Mouse (Mus musculus) G1E (cell line): ENCODE measurements around the gene Cmbl.

Experiments used
- CTCF ChIP-seq: IDR thresholded peaks from 2 replicates; pipeline ENCODE4 v1.5.1; 2012; ENCODE audit warnings: low read depth, low read length, inconsistent platforms, mixed read lengths
- GATA1 ChIP-seq: IDR thresholded peaks from 2 replicates; pipeline ENCODE4 v1.6.1; 2012; ENCODE audit warnings: borderline replicate concordance, low read length, inconsistent platforms, mixed read lengths
- TAL1 ChIP-seq: conservative IDR thresholded peaks from 2 replicates; pipeline ENCODE4 v1.6.1; 2012; ENCODE audit warnings: low read depth, low read length, inconsistent platforms, mixed read lengths

DNA sequence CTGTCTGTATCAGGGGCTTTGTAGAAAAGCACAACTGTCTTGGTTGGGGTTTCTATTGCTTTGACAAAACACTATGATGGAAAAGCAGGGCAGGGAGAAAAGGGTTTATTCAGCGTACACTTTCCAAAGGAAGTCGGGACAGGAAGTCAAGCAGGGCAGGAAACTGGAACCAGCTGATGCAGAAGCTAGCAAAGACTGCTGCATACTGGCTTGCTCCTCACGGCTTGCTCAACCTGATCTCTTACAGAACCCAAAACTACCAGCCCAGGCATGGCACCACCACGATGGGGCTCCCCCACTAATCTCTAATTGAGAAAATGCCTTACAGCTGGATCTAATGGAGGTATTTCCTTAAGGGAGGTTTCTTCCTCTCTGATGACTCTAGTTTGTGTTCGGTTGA is 17.8 kb upstream of the Cmbl start:
- no peak for TF ChIP-seq GATA1
- no peak for TF ChIP-seq CTCF
- TF ChIP-seq TAL1: no peak
